Mouse (Mus musculus) liver, postnatal 0 days (tissue): ENCODE measurements around the gene Styxl1. TPM values are rescaled to one million over a fixed set of nuclear protein-coding genes. Genes with fewer than 3 reads are reported as not detected.

Experiments
- ATAC-seq: fragments of 200-750 bp; cut with Nextera tagmentation; 2 replicates; pipeline ENCODE4 v1.8.0; 2017; ENCODE audit warnings: mild to moderate bottlenecking, moderate library complexity
- DNase-seq: peaks from one replicate; pipeline ENCODE4 v3.0.0-alpha.2; 2016
- H3K27ac ChIP-seq: fragments of 300-500 bp; sonication (generic); 2 replicates; pipeline ENCODE4 v1.5.1; 2014; ENCODE audit warnings: antibody characterized with exemption, moderate library complexity, mild to moderate bottlenecking, low read depth
- H3K27me3 ChIP-seq: fragments of 300-500 bp; sonication (generic); 2 replicates; pipeline ENCODE4 v1.6.1; 2014; ENCODE audit warnings: low read length, control low read depth, mixed read lengths; ENCODE audit not compliant: insufficient read depth
- H3K36me3 ChIP-seq: fragments of 300-500 bp; sonication (generic); replicated peaks from 2 replicates; pipeline ENCODE4 v1.6.1; 2014; ENCODE audit warnings: mild to moderate bottlenecking, control low read depth, low read length, moderate library complexity, mixed read lengths; ENCODE audit not compliant: insufficient read depth
- H3K4me1 ChIP-seq: fragments of 300-500 bp; sonication (generic); 2 replicates; pipeline ENCODE4 v1.6.1; 2014; ENCODE audit warnings: antibody characterized with exemption, mild to moderate bottlenecking, control low read depth; ENCODE audit not compliant: insufficient read depth
- H3K4me2 ChIP-seq: fragments of 300-500 bp; sonication (generic); 2 replicates; pipeline ENCODE4 v1.6.1; 2014; ENCODE audit warnings: low read depth, mild to moderate bottlenecking, low read length, moderate library complexity, mixed read lengths
- H3K4me3 ChIP-seq: fragments of 300-500 bp; sonication (generic); 2 replicates; pipeline ENCODE4 v1.5.1; 2014; ENCODE audit warnings: low read depth, low read length
- H3K9ac ChIP-seq: fragments of 300-500 bp; sonication (generic); replicated peaks from 2 replicates; pipeline ENCODE4 v1.6.1; 2014; ENCODE audit warnings: mild to moderate bottlenecking, moderate library complexity
- H3K9me3 ChIP-seq: fragments of 300-500 bp; sonication (generic); 2 replicates; pipeline ENCODE4 v1.6.1; 2016; ENCODE audit warnings: mild to moderate bottlenecking, control low read depth, low read length, mixed read lengths
- CTCF ChIP-seq: sonication (generic); IDR thresholded peaks from 2 replicates; pipeline ENCODE4 v1.5.1; 2016; ENCODE audit warnings: antibody characterized with exemption, low read depth
- EP300 ChIP-seq: IDR thresholded peaks from 2 replicates; pipeline ENCODE4 v1.6.1; 2016; ENCODE audit warnings: antibody characterized with exemption, low read depth, mild to moderate bottlenecking
- WGBS: fragments of 180-500 bp; shearing (Covaris S2); extraction: QIAGEN DNeasy Blood & Tissue Kit; methylation state at CpG from one replicate; pipeline ENCODE4 v1.1.7; 2014; ENCODE audit not compliant: insufficient replicate concordance; 5-methylcytosine and 5-hydroxymethylcytosine counted together
- polyA plus RNA-seq: library from polyadenylated mRNA; unstranded; fragments of >200 nt; fragmentation: Nextera tagmentation; extraction: Ambion mirVana; gene quantifications from 2 replicates; pipeline ENCODE4 v1.2.1, GENCODE M21; 2015

The Styxl1 gene
- polyA plus RNA-seq, 1 experiment from 2014 or later = 0.46 TPM

DNA sequence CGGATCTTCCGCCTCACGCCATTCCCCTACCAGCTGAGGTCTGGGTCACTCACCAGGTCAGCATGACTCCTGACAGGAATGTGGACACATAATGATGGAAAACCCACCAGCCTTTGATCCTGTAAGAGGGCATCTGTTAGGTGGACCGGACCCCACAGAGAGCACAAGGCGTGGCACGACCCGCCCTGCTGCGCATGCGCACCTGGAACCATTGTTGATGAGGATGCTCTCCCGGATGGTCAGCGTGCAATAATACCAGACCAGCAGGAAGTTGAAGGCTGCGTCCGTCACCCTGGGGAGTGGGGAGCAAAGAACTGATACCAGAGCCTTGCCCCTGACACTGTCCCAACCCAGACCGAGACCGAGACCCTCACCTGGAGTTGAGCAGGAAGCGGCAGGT, 41.6 kb downstream of the Styxl1 start:
- no peak overlapping the region for H3K9ac ChIP-seq
- TF ChIP-seq EP300 (no peak), CTCF (no peak)
- no peak overlapping the region for H3K4me2 ChIP-seq
- H3K4me3 ChIP-seq = no peak overlapping the region
- no peak overlapping the region for H3K27ac ChIP-seq
- H3K4me1 ChIP-seq = no peaks in the 10 kb centered on the region
- no peaks in the 10 kb centered on the region for H3K27me3 ChIP-seq
- H3K9me3 ChIP-seq = no peaks in the 10 kb centered on the region
- DNase-seq = peak; percentile 20
- WGBS = 91% methylated on average over 16 of the region's 16 CpGs
- no peak for ATAC-seq
- peaks cover 45% of the 10 kb centered on the region for H3K36me3 ChIP-seq

DNA sequence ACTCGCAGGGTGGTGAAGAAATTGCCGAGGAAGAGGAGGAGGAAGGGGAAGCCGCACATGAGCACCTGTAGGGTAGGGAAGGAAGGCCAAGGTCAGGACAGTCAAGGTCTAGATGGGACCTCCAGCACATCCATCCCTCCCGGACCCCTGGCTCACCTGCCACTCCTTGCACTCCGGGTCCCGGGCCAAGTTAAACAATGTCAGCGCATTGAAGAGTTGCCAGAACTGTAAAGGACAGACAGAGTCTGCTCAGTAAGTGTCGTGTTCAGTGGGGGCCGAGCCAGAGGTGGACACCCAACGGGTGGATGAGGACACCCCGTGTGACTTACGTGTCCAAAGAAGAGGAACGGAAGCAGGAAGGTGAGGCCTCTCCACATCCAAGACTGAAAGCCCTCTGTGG, 42.4 kb downstream of the Styxl1 start:
- TF ChIP-seq CTCF = no peak
- TF ChIP-seq EP300 = no peak
- no peak overlapping the region for H3K4me2 ChIP-seq
- no peak overlapping the region for H3K4me3 ChIP-seq
- DNase-seq (no peak), ATAC-seq (peak; percentile 22; the same call in 1 of the 2 replicates)
- H3K27ac ChIP-seq = no peak overlapping the region
- 81% methylated on average over 13 of the region's 13 CpGs for WGBS
- H3K9me3 ChIP-seq = no peaks in the 10 kb centered on the region
- H3K36me3 ChIP-seq = peaks cover 53% of the 10 kb centered on the region
- H3K27me3 ChIP-seq = no peaks in the 10 kb centered on the region
- H3K4me1 ChIP-seq = no peaks in the 10 kb centered on the region
- H3K9ac ChIP-seq = no peak overlapping the region

- Histone ChIP-seq H3K9ac (no peak overlapping the region), H3K9me3 (no peaks in the 10 kb centered on the region), H3K27me3 (no peaks in the 10 kb centered on the region), H3K4me3 (no peak overlapping the region), H3K4me2 (no peak overlapping the region), H3K27ac (no peak overlapping the region), H3K36me3 (peaks cover 69% of the 10 kb centered on the region), H3K4me1 (no peaks in the 10 kb centered on the region)
- no peak for DNase-seq
- WGBS = 91% methylated on average over 42 of the region's 42 CpGs
- ATAC-seq = no peak
- TF ChIP-seq CTCF = no peak
- TF ChIP-seq EP300 = no peak
These were observed 44.0 kb downstream of the Styxl1 start for GRCm38 (mm10) chr5:135734057-135734680.

DNA sequence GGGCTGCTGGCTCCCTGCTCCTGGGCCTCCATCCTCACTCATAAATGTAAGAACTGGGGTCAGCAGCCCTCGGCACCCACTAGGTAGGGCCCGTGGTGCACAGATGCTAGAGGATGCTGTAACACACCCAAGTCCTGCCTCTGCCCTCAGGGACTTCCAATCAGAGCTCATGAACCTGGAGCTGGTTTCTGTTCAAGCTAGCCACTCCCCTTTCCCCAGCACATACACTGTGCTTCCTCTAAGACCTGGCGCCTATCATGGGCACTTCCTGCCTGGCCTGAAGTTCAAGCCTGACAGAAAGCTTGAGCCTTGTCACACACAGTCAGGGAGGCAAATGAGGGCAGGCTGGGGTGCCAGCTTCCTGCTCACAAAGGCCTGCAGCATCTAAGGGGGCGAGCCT, 45.1 kb downstream of the Styxl1 start:
- no peak overlapping the region for H3K4me2 ChIP-seq
- H3K27me3 ChIP-seq = no peaks in the 10 kb centered on the region
- no peaks in the 10 kb centered on the region for H3K4me1 ChIP-seq
- H3K4me3 ChIP-seq = no peak overlapping the region
- H3K27ac ChIP-seq = no peak overlapping the region
- peak; percentile 20 for DNase-seq
- ATAC-seq = no peak
- H3K36me3 ChIP-seq = peaks cover 79% of the 10 kb centered on the region
- 77% methylated on average over 4 of the region's 4 CpGs for WGBS
- TF ChIP-seq CTCF (no peak), EP300 (no peak)
- H3K9ac ChIP-seq = no peak overlapping the region
- H3K9me3 ChIP-seq = no peaks in the 10 kb centered on the region

DNA sequence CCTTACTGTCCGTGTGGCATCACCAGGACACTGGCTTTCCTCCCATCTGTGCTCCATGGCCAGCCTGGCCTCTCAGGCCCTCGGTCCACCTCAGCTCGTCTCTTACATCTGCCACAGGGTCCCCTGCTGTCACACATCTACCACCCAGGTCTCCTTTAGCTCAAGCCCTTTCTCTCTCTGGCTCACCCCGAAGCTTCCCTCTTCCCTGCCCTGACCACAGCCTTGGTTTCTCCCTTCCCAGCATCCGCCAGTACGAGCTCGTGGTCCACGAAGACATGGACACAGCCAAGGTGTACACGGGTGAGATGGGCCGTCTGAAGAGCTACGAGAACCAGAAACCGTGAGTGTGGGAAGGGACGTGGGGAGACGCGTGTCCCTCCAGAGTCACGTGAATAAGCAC, 46.9 kb downstream of the Styxl1 start:
- ATAC-seq = no peak
- no peak overlapping the region for H3K9ac ChIP-seq
- WGBS = 94% methylated on average over 16 of the region's 16 CpGs

GRCm38 (mm10) chr5:135730916-135731315, 47.3 kb downstream of the Styxl1 start:
- no peak overlapping the region for H3K9ac ChIP-seq
- H3K9me3 ChIP-seq = no peaks in the 10 kb centered on the region
- no peaks in the 10 kb centered on the region for H3K27me3 ChIP-seq
- H3K4me2 ChIP-seq = no peak overlapping the region
- H3K4me3 ChIP-seq = no peak overlapping the region
- TF ChIP-seq EP300 = no peak
- no peak for TF ChIP-seq CTCF
- ATAC-seq (no peak), DNase-seq (peak; percentile 13)
- no peak overlapping the region for H3K27ac ChIP-seq
- WGBS = 91% methylated on average over 10 of the region's 10 CpGs
- peaks cover 83% of the 10 kb centered on the region for H3K36me3 ChIP-seq
- peaks cover under 1% of the 10 kb centered on the region; the same call in 1 of the 2 replicates for H3K4me1 ChIP-seq

More for the DNA sequence above, 46.9 kb downstream of the Styxl1 start:
- Histone ChIP-seq H3K9me3 (no peaks in the 10 kb centered on the region), H3K27ac (no peak overlapping the region), H3K36me3 (peaks cover 79% of the 10 kb centered on the region), H3K4me3 (no peak overlapping the region), H3K4me1 (no peaks in the 10 kb centered on the region), H3K27me3 (no peaks in the 10 kb centered on the region), H3K4me2 (no peak overlapping the region)
- DNase-seq = peak; percentile 12
- TF ChIP-seq EP300 (no peak), CTCF (no peak)
